Mouse (Mus musculus): ENCODE results near the gene Ccdc163. TPM values are rescaled to one million over a fixed set of nuclear protein-coding genes. Genes with fewer than 3 reads are reported as not detected.

Ccdc163 gene
- total RNA-seq, 1 experiment: 21.9 TPM

DNA sequence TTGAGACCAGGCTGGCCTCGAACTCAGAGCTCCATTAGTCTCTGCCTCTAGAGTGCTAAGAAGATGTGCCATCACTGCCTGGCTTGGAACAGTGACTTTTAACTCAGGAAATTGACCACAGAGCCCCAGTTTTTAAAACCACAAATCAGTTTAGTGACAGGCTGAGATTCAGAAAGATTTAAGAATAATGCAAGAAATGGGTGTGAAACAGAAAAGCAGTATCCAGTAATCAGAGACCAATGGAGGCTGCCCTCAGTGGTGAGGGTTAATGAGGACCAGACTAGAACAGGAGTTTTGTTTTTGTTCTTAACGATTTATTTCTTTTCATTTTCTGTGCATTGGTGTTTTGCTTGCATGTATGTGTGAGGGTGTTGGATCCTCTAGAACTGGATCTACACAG is 23.6 kb upstream of the Ccdc163 start:
- H3K4me3 ChIP-seq (ENCODE audit: insufficient read depth in 1 of 2, low read depth in 1 of 2, low read length in 2 of 2, poor library complexity in 1 of 2, severe bottlenecking in 1 of 2): peak overlapping the region in 1 of 2 experiments; percentile 47; a peak in 2 of 4 replicates
- H3K36me3 ChIP-seq (ENCODE audit: control insufficient read depth, insufficient read depth, low read length, poor library complexity, severe bottlenecking): peaks cover 21% of the 10 kb centered on the region
- H3K4me1 ChIP-seq (ENCODE audit: control insufficient read depth in 2 of 2, insufficient read depth in 2 of 2, low read length in 2 of 2, poor library complexity in 1 of 2): peaks cover 3 to 5% of the 10 kb centered on the region in 2 experiments; a peak in 2 of 4 replicates
- peak overlapping the region; percentile 90 for H3K27ac ChIP-seq (ENCODE audit: insufficient read depth, low read depth, low read length, poor library complexity, severe bottlenecking)
- no peak for TF ChIP-seq ZC3H11A (IDR thresholded peaks at IDR 0.05; ENCODE audit: borderline replicate concordance, low read depth, low read length)
- TF ChIP-seq HCFC1 (IDR thresholded peaks at IDR 0.05; ENCODE audit: borderline replicate concordance, insufficient read depth, low read length): no peak
- peak overlapping the region; percentile 84 for H3K9ac ChIP-seq (ENCODE audit: insufficient read depth, low read depth, low read length, poor library complexity, severe bottlenecking)
- in situ Hi-C loops (cut with MboI; ENCODE audit: low sequenced_read_pairs in 2 of 2, unreplicated experiment in 2 of 2): no loop called here
- no peak for DNase-seq (ENCODE audit: low read depth, low spot score)
- no peaks in the 10 kb centered on the region for H3K9me3 ChIP-seq (ENCODE audit: control insufficient read depth, insufficient read depth, low read depth, low read length)

DNA sequence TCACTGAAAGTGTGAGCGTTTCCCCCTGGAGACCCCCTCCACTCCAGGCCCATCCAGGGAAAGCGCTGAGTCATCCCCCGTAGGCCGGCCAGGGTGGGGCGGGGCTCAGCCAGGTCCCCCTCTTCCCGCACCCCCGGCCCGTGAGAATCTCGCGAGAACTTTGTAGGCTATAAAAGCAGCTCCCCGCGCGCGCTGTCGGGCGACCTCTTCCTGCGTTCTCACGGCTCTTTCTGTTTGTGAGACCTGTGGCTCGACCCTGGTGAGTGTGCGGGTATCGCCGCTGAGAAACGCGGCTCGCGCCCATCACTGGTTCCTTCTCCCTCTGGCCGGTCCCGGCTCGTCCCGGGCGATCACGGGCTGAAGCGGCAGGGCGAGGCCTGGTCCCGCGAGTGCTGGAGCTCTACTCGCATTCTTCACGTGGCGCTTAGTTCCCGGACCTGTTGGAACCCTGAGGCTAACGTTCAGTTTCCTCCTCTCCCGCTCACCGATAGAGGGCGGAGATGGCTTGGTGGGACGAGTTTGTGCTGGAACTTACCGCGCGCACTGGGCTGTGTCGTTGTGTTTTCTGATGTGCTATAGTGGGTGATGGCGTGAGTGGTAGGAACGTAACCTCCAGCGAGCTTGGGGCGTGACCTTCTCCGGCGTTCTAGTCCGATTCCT is 22.8 kb upstream of the Ccdc163 start, which contains the start of gene Prdx1:
Gene Prdx1, plus strand, starts transcription at position 143 of the 660 bp plus-strand sequence.
- in situ Hi-C loops (cut with MboI; ENCODE audit: low sequenced_read_pairs in 2 of 2, unreplicated experiment in 2 of 2): no loop called here
- Histone ChIP-seq H3K4me1 (ENCODE audit: control insufficient read depth in 2 of 2, insufficient read depth in 2 of 2, low read length in 2 of 2, poor library complexity in 1 of 2) (peaks cover 3 to 5% of the 10 kb centered on the region in 2 experiments; a peak in 3 of 4 replicates), H3K36me3 (ENCODE audit: control insufficient read depth, insufficient read depth, low read length, poor library complexity, severe bottlenecking) (peaks cover 28% of the 10 kb centered on the region), H3K27ac (ENCODE audit: insufficient read depth, low read depth, low read length, poor library complexity, severe bottlenecking) (peak within 1 kb of the TSS; percentile 99), H3K9ac (ENCODE audit: insufficient read depth, low read depth, low read length, poor library complexity, severe bottlenecking) (peak within 1 kb of the TSS; percentile 99), H3K9me3 (ENCODE audit: control insufficient read depth, insufficient read depth, low read depth, low read length) (no peaks in the 10 kb centered on the region), H3K4me3 (ENCODE audit: insufficient read depth in 1 of 2, low read depth in 1 of 2, low read length in 2 of 2, poor library complexity in 1 of 2, severe bottlenecking in 1 of 2) (peak within 1 kb of the TSS; percentile 74 to 96)
- DNase-seq (ENCODE audit: low read depth, low spot score): peak; percentile 92
- TF ChIP-seq CHD2 (IDR thresholded peaks at IDR 0.05; ENCODE audit: low read depth, low read length) (peak; percentile 99), HCFC1 (IDR thresholded peaks at IDR 0.05; ENCODE audit: borderline replicate concordance, insufficient read depth, low read length) (peak; percentile 62; the same call in 1 of the 2 replicates), ZC3H11A (IDR thresholded peaks at IDR 0.05; ENCODE audit: borderline replicate concordance, low read depth, low read length) (no peak), MAFK (IDR thresholded peaks at IDR 0.05; ENCODE audit: insufficient read depth, low read depth, low read length) (peak; percentile 99)

GRCm38 (mm10) chr4:116687041-116687440 is 21.3 kb upstream of the Ccdc163 start:
- no peak for DNase-seq (ENCODE audit: low read depth, low spot score)
- TF ChIP-seq MAFK (IDR thresholded peaks at IDR 0.05; ENCODE audit: insufficient read depth, low read depth, low read length) (no peak), HCFC1 (IDR thresholded peaks at IDR 0.05; ENCODE audit: borderline replicate concordance, insufficient read depth, low read length) (no peak), ZC3H11A (IDR thresholded peaks at IDR 0.05; ENCODE audit: borderline replicate concordance, low read depth, low read length) (no peak), ZNF384 (IDR thresholded peaks at IDR 0.05; ENCODE audit: low read depth, low read length) (no peak), CHD2 (IDR thresholded peaks at IDR 0.05; ENCODE audit: low read depth, low read length) (no peak)
- in situ Hi-C loops (cut with MboI; ENCODE audit: low sequenced_read_pairs in 2 of 2, unreplicated experiment in 2 of 2): no loop called here
- no peak overlapping the region for H3K27ac ChIP-seq (ENCODE audit: insufficient read depth, low read depth, low read length, poor library complexity, severe bottlenecking)
- peak overlapping the region; percentile 74 to 96 for H3K4me3 ChIP-seq (ENCODE audit: insufficient read depth in 1 of 2, low read depth in 1 of 2, low read length in 2 of 2, poor library complexity in 1 of 2, severe bottlenecking in 1 of 2)
- H3K4me1 ChIP-seq (ENCODE audit: control insufficient read depth in 2 of 2, insufficient read depth in 2 of 2, low read length in 2 of 2, poor library complexity in 1 of 2): peaks cover 3 to 6% of the 10 kb centered on the region in 2 experiments; a peak in 3 of 4 replicates
- H3K9me3 ChIP-seq (ENCODE audit: control insufficient read depth, insufficient read depth, low read depth, low read length): no peaks in the 10 kb centered on the region
- H3K9ac ChIP-seq (ENCODE audit: insufficient read depth, low read depth, low read length, poor library complexity, severe bottlenecking): peak overlapping the region; percentile 99; the same call in 1 of the 2 replicates
- peaks cover 39% of the 10 kb centered on the region for H3K36me3 ChIP-seq (ENCODE audit: control insufficient read depth, insufficient read depth, low read length, poor library complexity, severe bottlenecking)

DNA sequence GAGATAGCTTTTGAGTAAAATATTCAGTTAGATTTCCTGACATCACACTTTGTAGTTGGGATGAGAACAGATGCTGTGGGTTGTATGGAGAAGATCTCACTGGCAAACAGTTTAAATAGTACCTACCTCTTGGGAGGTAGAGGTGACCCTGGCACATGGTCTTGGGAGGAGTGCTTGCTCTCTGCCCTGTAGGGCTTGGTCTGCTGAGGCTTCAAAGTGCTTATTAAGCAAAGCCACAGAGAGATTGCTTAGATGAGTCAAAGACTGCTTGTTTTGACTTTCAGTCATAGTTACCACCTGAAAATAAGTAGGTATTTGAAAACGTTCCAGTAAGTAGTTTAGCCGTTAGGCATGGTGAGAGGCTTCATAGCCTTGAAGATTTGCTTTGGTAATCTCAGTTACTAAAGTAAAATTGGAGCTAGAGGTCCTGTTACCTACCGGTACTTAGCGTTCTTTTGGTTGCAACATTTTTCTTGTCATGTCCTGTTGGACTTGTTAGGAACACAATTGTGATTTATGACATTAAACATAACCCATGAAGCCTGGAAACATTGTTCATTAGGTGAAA is 18.9 kb upstream of the Ccdc163 start:
- Histone ChIP-seq H3K4me3 (ENCODE audit: insufficient read depth in 1 of 2, low read depth in 1 of 2, low read length in 2 of 2, poor library complexity in 1 of 2, severe bottlenecking in 1 of 2) (peak overlapping the region in 1 of 2 experiments; percentile 42; a peak in 1 of 4 replicates), H3K27ac (ENCODE audit: insufficient read depth, low read depth, low read length, poor library complexity, severe bottlenecking) (no peak overlapping the region), H3K4me1 (ENCODE audit: control insufficient read depth in 2 of 2, insufficient read depth in 2 of 2, low read length in 2 of 2, poor library complexity in 1 of 2) (peaks cover 2 to 3% of the 10 kb centered on the region in 2 experiments; a peak in 2 of 4 replicates), H3K9ac (ENCODE audit: insufficient read depth, low read depth, low read length, poor library complexity, severe bottlenecking) (no peak overlapping the region), H3K36me3 (ENCODE audit: control insufficient read depth, insufficient read depth, low read length, poor library complexity, severe bottlenecking) (peaks cover 58% of the 10 kb centered on the region), H3K9me3 (ENCODE audit: control insufficient read depth, insufficient read depth, low read depth, low read length) (no peaks in the 10 kb centered on the region)
- DNase-seq (ENCODE audit: low read depth, low spot score): no peak
- no peak for TF ChIP-seq MAFK (IDR thresholded peaks at IDR 0.05; ENCODE audit: insufficient read depth, low read depth, low read length)
- TF ChIP-seq CHD2 (IDR thresholded peaks at IDR 0.05; ENCODE audit: low read depth, low read length): no peak
- in situ Hi-C loops (cut with MboI; ENCODE audit: low sequenced_read_pairs in 2 of 2, unreplicated experiment in 2 of 2): no loop called here

Data from ES-E14 (cell line).